In the genomic region with DNA sequence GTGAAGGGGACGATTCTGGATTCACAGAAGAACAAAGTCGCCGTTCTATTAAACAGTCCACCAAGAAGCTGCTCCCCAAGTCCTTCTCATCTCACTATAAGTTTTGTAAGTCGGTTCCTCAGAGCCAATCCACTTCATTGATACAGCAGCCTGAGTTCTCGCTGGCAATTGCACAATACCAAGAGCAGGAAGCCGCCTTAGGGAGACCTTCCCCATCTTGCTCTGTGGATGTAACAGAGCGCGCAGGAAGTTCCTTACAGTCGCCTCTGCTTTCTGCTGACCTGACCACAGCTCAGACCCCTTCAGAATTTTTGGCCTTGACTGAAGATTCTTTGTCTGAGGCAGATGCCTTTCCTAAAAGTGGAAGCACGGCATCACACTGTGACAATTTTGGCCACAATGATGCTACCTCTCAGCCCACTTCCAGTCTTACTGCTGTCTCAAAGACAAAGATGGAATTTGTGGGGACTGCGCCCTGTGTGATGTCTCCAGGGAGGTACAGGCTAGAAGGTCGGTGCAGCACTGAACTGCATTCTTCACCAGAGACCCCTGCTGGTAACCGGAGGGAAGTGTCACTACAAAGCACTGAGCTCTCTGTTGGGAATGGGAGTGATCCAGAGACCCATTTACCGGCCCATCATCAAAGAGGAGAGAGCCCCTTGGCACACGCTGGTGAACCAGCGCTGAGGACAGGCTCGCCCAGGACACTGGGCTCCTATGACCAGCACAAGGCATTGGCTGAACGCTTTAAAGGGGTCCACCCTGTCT, we compare ENCODE assay signal across 14 mouse cellular contexts.
A peak's percentile ranks its signal among the peaks of the same experiment; 100 is the strongest.
DNase-seq lines count a peak whose midpoint lies in the region; ATAC-seq and TF ChIP-seq lines count a peak whose summit lies in the region.
"Had no signal": no experiment of that assay in that cellular context is flagged by ENCODE, and none has a peak within 500 bp of the region (broad histone marks: within the 10 kb centered on the region; RNA-seq: fewer than 3 reads in every experiment).

No protein-coding gene starts in this region.

- no peaks in the 10 kb centered on the region for H3K4me1 ChIP-seq in forebrain, postnatal 0 days (ENCODE audit: insufficient read depth)
- H3K4me1 ChIP-seq in forebrain, embryonic 11.5 days (replicated peaks; ENCODE audit: control insufficient read depth, insufficient read depth, low read length), result no peaks in the 10 kb centered on the region
- no peaks in the 10 kb centered on the region for H3K4me1 ChIP-seq in liver, embryonic 14.5 days (replicated peaks; ENCODE audit: control insufficient read depth in 2 of 2, insufficient read depth in 2 of 2, low read length in 1 of 2)
- no peaks in the 10 kb centered on the region for H3K4me1 ChIP-seq in liver, embryonic 12.5 days
- H3K4me1 ChIP-seq: liver, embryonic 15.5 days; stomach, embryonic 15.5 days had no signal

- H3K27me3 ChIP-seq in forebrain, postnatal 0 days (ENCODE audit: insufficient read depth, low read length), result no peaks in the 10 kb centered on the region
- no peaks in the 10 kb centered on the region for H3K27me3 ChIP-seq in forebrain, embryonic 11.5 days (ENCODE audit: control insufficient read depth, insufficient read depth, low read length)
- H3K27me3 ChIP-seq in liver, embryonic 14.5 days (ENCODE audit: control insufficient read depth, insufficient read depth, low read length), result no peaks in the 10 kb centered on the region
- no peaks in the 10 kb centered on the region for H3K27me3 ChIP-seq in liver, embryonic 12.5 days (replicated peaks)
- peaks cover 4% of the 10 kb centered on the region for H3K27me3 ChIP-seq in Patski
- H3K27me3 ChIP-seq: liver, embryonic 15.5 days; stomach, embryonic 15.5 days had no signal

- no peak for TF ChIP-seq EP300 in liver, embryonic 14.5 days (IDR thresholded peaks at IDR 0.05; ENCODE audit: low read depth)

- H3K27ac ChIP-seq in forebrain, postnatal 0 days (ENCODE audit: low read depth, low read length), result no peak overlapping the region
- no peak overlapping the region for H3K27ac ChIP-seq in forebrain, embryonic 11.5 days (ENCODE audit: low read depth, low read length)
- no peak overlapping the region for H3K27ac ChIP-seq in liver, embryonic 14.5 days
- no peak overlapping the region for H3K27ac ChIP-seq in liver, embryonic 12.5 days
- H3K27ac ChIP-seq: liver, embryonic 15.5 days; stomach, embryonic 15.5 days had no signal

- H3K9me3 ChIP-seq in forebrain, postnatal 0 days (ENCODE audit: low read length), result no peaks in the 10 kb centered on the region
- H3K9me3 ChIP-seq in forebrain, embryonic 11.5 days (ENCODE audit: control insufficient read depth, low read length), result no peaks in the 10 kb centered on the region; the same call in 1 of the 2 replicates
- no peaks in the 10 kb centered on the region for H3K9me3 ChIP-seq in liver, embryonic 14.5 days (ENCODE audit: control insufficient read depth, low read length)
- no peaks in the 10 kb centered on the region for H3K9me3 ChIP-seq in liver, embryonic 12.5 days (replicated peaks)
- H3K9me3 ChIP-seq: liver, embryonic 15.5 days; stomach, embryonic 15.5 days had no signal

- CTCF ChIA-PET in Patski (lab: Charles Lee), result no interaction called here

- no peak for ATAC-seq in forebrain, postnatal 0 days
- no peak for ATAC-seq in forebrain, embryonic 11.5 days (replicated peaks; ENCODE audit: low FRiP score)
- no peak for ATAC-seq in liver, embryonic 14.5 days (ENCODE audit: insufficient read depth)
- no peak for ATAC-seq in liver, embryonic 12.5 days
- ATAC-seq in Patski, result no peak
- ATAC-seq in megakaryocyte progenitor cell, adult 5-6 weeks (replicated peaks; ENCODE audit: poor library complexity), result peak; percentile 79
- ATAC-seq: forebrain, embryonic 16.5 days had no signal

- 0 out of 2 replicates have a peak, but pooled peaks have one; percentile 30 for TF ChIP-seq CTCF in forebrain, postnatal 0 days (IDR thresholded peaks at IDR 0.05; ENCODE audit: low read depth)
- TF ChIP-seq CTCF in liver, embryonic 14.5 days (IDR thresholded peaks at IDR 0.05; ENCODE audit: low read depth), result peak; percentile 32
- peak; percentile 34 for TF ChIP-seq CTCF in Patski (IDR thresholded peaks at IDR 0.05)

- H3K4me3 ChIP-seq in forebrain, postnatal 0 days (ENCODE audit: low read depth, low read length), result no peak overlapping the region
- no peak overlapping the region for H3K4me3 ChIP-seq in forebrain, embryonic 11.5 days (ENCODE audit: low read depth, low read length)
- no peak overlapping the region for H3K4me3 ChIP-seq in liver, embryonic 14.5 days (ENCODE audit: insufficient read depth in 1 of 2, low read depth in 2 of 2, low read length in 2 of 2)
- no peak overlapping the region for H3K4me3 ChIP-seq in liver, embryonic 12.5 days
- H3K4me3 ChIP-seq: liver, embryonic 15.5 days; stomach, embryonic 15.5 days had no signal

- no peaks in the 10 kb centered on the region for H3K36me3 ChIP-seq in forebrain, postnatal 0 days (ENCODE audit: insufficient read depth)
- no peaks in the 10 kb centered on the region for H3K36me3 ChIP-seq in forebrain, embryonic 11.5 days (ENCODE audit: control insufficient read depth, insufficient read depth, low read length)
- no peaks in the 10 kb centered on the region for H3K36me3 ChIP-seq in liver, embryonic 14.5 days (replicated peaks; ENCODE audit: control insufficient read depth, insufficient read depth, low read depth)
- H3K36me3 ChIP-seq in liver, embryonic 12.5 days, result no peaks in the 10 kb centered on the region
- H3K36me3 ChIP-seq: liver, embryonic 15.5 days; stomach, embryonic 15.5 days had no signal

- no peak overlapping the region for H3K9ac ChIP-seq in forebrain, postnatal 0 days
- H3K9ac ChIP-seq in forebrain, embryonic 11.5 days (ENCODE audit: low read length), result no peak overlapping the region
- H3K9ac ChIP-seq in liver, embryonic 14.5 days (replicated peaks), result no peak overlapping the region
- H3K9ac ChIP-seq in liver, embryonic 12.5 days, result no peak overlapping the region
- H3K9ac ChIP-seq: liver, embryonic 15.5 days; stomach, embryonic 15.5 days had no signal

- POLR2A ChIA-PET in Patski (lab: Charles Lee), result no interaction called here

- in situ Hi-C loops in Patski (cut with MboI; ENCODE audit: low pct_unique_long_range_greater_than_20kb), result no loop called here

- no peak for DNase-seq in forebrain, postnatal 0 days
- DNase-seq in forebrain, embryonic 11.5 days (ENCODE audit: low spot score), result no peak
- DNase-seq in liver, embryonic 14.5 days (ENCODE audit: low read depth in 3 of 3, low spot score in 3 of 3), result no peak
- no peak for DNase-seq in Patski (ENCODE audit: low read depth, low spot score)
- DNase-seq in frontal cortex, postnatal 14 days (ENCODE audit: low spot score in 2 of 2), result no peak
- DNase-seq in right cerebral cortex, adult 18-20 months, result no peak
- DNase-seq: adrenal gland, postnatal 10 days; kidney, adult 11 months; layer of hippocampus, adult 9-11 months had no signal

- WGBS in forebrain, postnatal 0 days, result 88% methylated on average over 18 of the region's 18 CpGs
- 87% methylated on average over 18 of the region's 18 CpGs for whole genome bisulfite sequencing in forebrain, embryonic 11.5 days
- WGBS in liver, embryonic 14.5 days (ENCODE audit: insufficient replicate concordance), result 58% methylated on average over 18 of the region's 18 CpGs
- WGBS in liver, embryonic 12.5 days (ENCODE audit: insufficient replicate concordance), result 61% methylated on average over 18 of the region's 18 CpGs

- H3K4me2 ChIP-seq in forebrain, postnatal 0 days (ENCODE audit: low read depth), result no peak overlapping the region
- no peak overlapping the region for H3K4me2 ChIP-seq in forebrain, embryonic 11.5 days (ENCODE audit: low read depth, low read length, severe bottlenecking)
- no peak overlapping the region for H3K4me2 ChIP-seq in liver, embryonic 14.5 days (ENCODE audit: low read depth)
- H3K4me2 ChIP-seq in liver, embryonic 12.5 days, result no peak overlapping the region
- H3K4me2 ChIP-seq: liver, embryonic 15.5 days; stomach, embryonic 15.5 days had no signal
